Mouse (Mus musculus): Measurements from ENCODE around the gene Rab11fip3.

GRCm38 (mm10) chr17:25942597-25943151, 126.7 kb downstream of the Rab11fip3 start:
- TF ChIP-seq CHD2 (IDR thresholded peaks at IDR 0.05; ENCODE audit: low read depth, low read length), result no peak
- TF ChIP-seq HCFC1 (IDR thresholded peaks at IDR 0.05; ENCODE audit: borderline replicate concordance, insufficient read depth, low read length), result no peak
- no peak for TF ChIP-seq ZC3H11A (IDR thresholded peaks at IDR 0.05; ENCODE audit: borderline replicate concordance, low read depth, low read length)
